Mouse (Mus musculus) megakaryocyte, embryonic 14.5 days (primary cell): ENCODE measurements at regions not wholly inside any gene's neighbourhood (a gene's known extent, or its start where the extent isn't known, plus 50 kb on each side); places are given as distances from the start of the nearest gene placed in this dataset.

Experiments used
- FLI1 ChIP-seq: IDR thresholded peaks from 2 replicates; pipeline ENCODE4 v1.6.1; 2012; ENCODE audit warnings: low read length, inconsistent platforms, mixed read lengths
- GATA1 ChIP-seq: IDR thresholded peaks from 3 replicates; pipeline ENCODE4 v1.6.1; 2012; ENCODE audit warnings: mixed read lengths, low read length, inconsistent platforms, borderline replicate concordance

GRCm38 (mm10) chr8:115402471-115403197 lies 305.0 kb downstream of the Maf start:
- TF ChIP-seq FLI1 (no peak), GATA1 (no peak)
